Mouse (Mus musculus): ENCODE results near the gene Lmo4. TPM values are rescaled to one million over a fixed set of nuclear protein-coding genes. Genes with fewer than 3 reads are reported as not detected.

Gene Lmo4
- polyA plus RNA-seq, 1 experiment from 2014 or later, result 62.7 TPM

- Histone ChIP-seq H3K27me3 (ENCODE audit: insufficient read depth, low read length) (no peaks in the 10 kb centered on the region), H3K4me3 (ENCODE audit: low read length) (no peak overlapping the region), H3K36me3 (ENCODE audit: insufficient read depth, low read length) (no peaks in the 10 kb centered on the region), H3K27ac (ENCODE audit: low read length) (no peak overlapping the region), H3K4me1 (ENCODE audit: insufficient read depth, low read length) (no peaks in the 10 kb centered on the region), H3K4me2 (replicated peaks; ENCODE audit: low read depth, low read length) (no peak overlapping the region), H3K9me3 (ENCODE audit: low read length) (0 out of 2 replicates have a peak, but pooled peaks cover 3% of the 10 kb centered on the region), H3K9ac (replicated peaks; ENCODE audit: low read length) (no peak overlapping the region)
- ATAC-seq (ENCODE audit: low FRiP score, low TSS enrichment), result no peak
- WGBS, result 99% methylated on average over 3 of the region's 3 CpGs
These were observed 66.4 kb downstream of the Lmo4 start for GRCm38 (mm10) chr3:144138659-144139058.
